In the genomic region with DNA sequence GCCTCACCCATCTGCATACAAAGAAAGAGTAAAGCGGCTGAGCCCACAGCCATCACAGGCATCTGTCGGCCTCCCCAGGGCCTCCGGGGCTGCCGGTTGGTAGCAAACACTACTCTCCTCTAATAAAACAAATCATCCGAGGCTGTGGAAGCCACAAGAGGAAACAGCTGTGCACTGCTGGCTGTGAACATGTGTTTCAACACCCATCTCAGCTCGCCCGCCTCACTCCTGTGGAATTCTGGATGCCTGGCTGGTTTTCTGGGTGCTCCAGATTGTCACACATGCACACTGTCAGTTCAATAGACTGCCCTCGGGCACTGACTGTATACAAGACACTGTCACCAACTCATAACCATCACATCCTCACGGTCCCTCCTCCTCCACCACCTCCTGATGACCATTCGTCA, we compare ENCODE assay signal across 9 mouse cellular contexts. TPM values are rescaled to one million over a fixed set of nuclear protein-coding genes. Genes with fewer than 3 reads are reported as not detected.
DNase-seq lines count a peak whose midpoint lies in the region; ATAC-seq and TF ChIP-seq lines count a peak whose summit lies in the region.
"Had no signal": no experiment of that assay in that cellular context is flagged by ENCODE, and none has a peak within 500 bp of the region (broad histone marks: within the 10 kb centered on the region; RNA-seq: fewer than 3 reads in every experiment).

No protein-coding gene starts in this region.

- no peaks in the 10 kb centered on the region for H3K36me3 ChIP-seq in heart, embryonic 14.5 days (ENCODE audit: control insufficient read depth, insufficient read depth, low read length)
- no peaks in the 10 kb centered on the region for H3K36me3 ChIP-seq in megakaryocyte, embryonic 14.5 days (replicated peaks; ENCODE audit: low read length)
- H3K36me3 ChIP-seq: hindbrain, embryonic 15.5 days had no signal

- peak overlapping the region; percentile 30; the same call in 1 of the 2 replicates for H3K9ac ChIP-seq in heart, embryonic 14.5 days (ENCODE audit: low read length)
- H3K9ac ChIP-seq: hindbrain, embryonic 15.5 days had no signal

- no peak overlapping the region for H3K4me2 ChIP-seq in heart, embryonic 14.5 days (ENCODE audit: low read length)
- H3K4me2 ChIP-seq: hindbrain, embryonic 15.5 days had no signal

- in situ Hi-C loops in Patski (cut with MboI; ENCODE audit: low pct_unique_long_range_greater_than_20kb): no loop called here

- H3K27ac ChIP-seq in heart, embryonic 14.5 days (replicated peaks in 1 of 2; ENCODE audit: control insufficient read depth in 1 of 2, insufficient read depth in 1 of 2, low read depth in 2 of 2, low read length in 2 of 2): no peak overlapping the region
- H3K27ac ChIP-seq: hindbrain, embryonic 15.5 days had no signal

- peak; percentile 67 for ATAC-seq in Patski
- ATAC-seq in heart, embryonic 14.5 days (ENCODE audit: insufficient number of reproducible peaks, insufficient read depth, low FRiP score, low read depth): 0 out of 2 replicates have a peak, but pooled peaks have one; percentile 6

- DNase-seq in kidney, postnatal 4 days: peak; percentile 56 to 69
- DNase-seq in kidney, adult 11 months: no peak
- no peak for DNase-seq in Patski (ENCODE audit: low read depth, low spot score)
- DNase-seq in layer of hippocampus, postnatal 25 days (ENCODE audit: extremely low spot score in 1 of 2, low spot score in 1 of 2): no peak
- no peak for DNase-seq in adrenal gland, postnatal 36 days
- DNase-seq in layer of hippocampus, postnatal 10 days (ENCODE audit: low spot score in 2 of 2): no peak

- TF ChIP-seq CTCF in Patski (IDR thresholded peaks at IDR 0.05): no peak

- 41% methylated on average over 10 of the region's 10 CpGs for WGBS in heart, embryonic 14.5 days

- CTCF ChIA-PET in Patski (lab: Charles Lee): interaction anchor here (1.1 to 1.3 kb wide), 2 partner anchors 10 to 36 kb away, joined by 3 to 6 read pairs; no protein-coding TSS in a partner anchor

- no peaks in the 10 kb centered on the region for H3K9me3 ChIP-seq in heart, embryonic 14.5 days (ENCODE audit: control insufficient read depth, low read length)
- H3K9me3 ChIP-seq in megakaryocyte, embryonic 14.5 days: no peaks in the 10 kb centered on the region
- H3K9me3 ChIP-seq: hindbrain, embryonic 15.5 days had no signal

- H3K27me3 ChIP-seq in Patski: no peaks in the 10 kb centered on the region
- H3K27me3 ChIP-seq in heart, embryonic 14.5 days (ENCODE audit: control insufficient read depth, insufficient read depth, low read length): no peaks in the 10 kb centered on the region
- peaks cover 75% of the 10 kb centered on the region for H3K27me3 ChIP-seq in megakaryocyte, embryonic 14.5 days (replicated peaks)
- H3K27me3 ChIP-seq: hindbrain, embryonic 15.5 days had no signal

- H3K4me1 ChIP-seq in heart, embryonic 14.5 days (ENCODE audit: control insufficient read depth in 2 of 2, insufficient read depth in 2 of 2, low read length in 2 of 2): peaks cover 15 to 19% of the 10 kb centered on the region in 2 experiments
- H3K4me1 ChIP-seq in megakaryocyte, embryonic 14.5 days: peaks cover 13% of the 10 kb centered on the region

- POLR2A ChIA-PET in Patski (lab: Charles Lee): interaction anchor here (1.1 to 1.2 kb wide), 4 partner anchors 10 to 37 kb away, joined by 3 to 5 read pairs (median 4); no protein-coding TSS in a partner anchor

- H3K4me3 ChIP-seq in heart, embryonic 14.5 days (ENCODE audit: control insufficient read depth in 1 of 2, insufficient read depth in 1 of 2, low read depth in 1 of 2, low read length in 2 of 2): no peak overlapping the region
- peak overlapping the region; percentile 52 for H3K4me3 ChIP-seq in megakaryocyte, embryonic 14.5 days (replicated peaks)
- H3K4me3 ChIP-seq: hindbrain, embryonic 15.5 days had no signal

RNA-seq across cellular contexts. Expression of a gene that starts 40.7 kb away (rescaled TPM):
- polyA plus RNA-seq in Patski (2021): 35.4 TPM
- 51.5 and 53.3 TPM in 2 replicates for polyA plus RNA-seq in heart, embryonic 14.5 days (2014; fragmentation: Nextera tagmentation; extraction: Ambion mirVana)
- polyA plus RNA-seq in megakaryocyte, embryonic 14.5 days (2012; ENCODE audit: insufficient read depth, low replicate concordance): 18.0 and 19.1 TPM in 2 replicates
- 10 to 100 TPM; 42.3 to 45.8 TPM for total RNA-seq in layer of hippocampus, postnatal 25 days (2021)
- 10 to 100 TPM; 31.1 to 34.3 TPM for total RNA-seq in adrenal gland, postnatal 36 days (2021)
- 10 to 100 TPM; 49.2 to 58.5 TPM for total RNA-seq in layer of hippocampus, postnatal 10 days (2021)

Comparison
In these comparisons a context has a peak if more than half of its experiments do, and no peak if none do; other contexts are left out.
1. DNase-seq: peak in kidney, postnatal 4 days (2 of 2); none in kidney, adult 11 months (single experiment), Patski (single experiment), layer of hippocampus, postnatal 25 days (0 of 2), adrenal gland, postnatal 36 days (0 of 2) and layer of hippocampus, postnatal 10 days (0 of 2).